Mouse (Mus musculus) sigmoid colon, adult 10 weeks (tissue): Measurements from ENCODE around the gene Olfr1123. TPM values are rescaled to one million over a fixed set of nuclear protein-coding genes. Genes with fewer than 3 reads are reported as not detected.

Experiments used
- polyA plus RNA-seq: library from polyadenylated mRNA; stranded (reverse); fragments of 350-450 nt; fragmentation: Illumina TruSeq; extraction: RNeasy Lipid Tissue Mini Kit (QIAGEN cat#74804); gene quantifications from one replicate; pipeline ENCODE4 v1.2.3, GENCODE M21; 2014; ENCODE audit warnings: low read depth, low replicate concordance

Olfr1123 gene
- polyA plus RNA-seq = not detected

GRCm38 (mm10) chr2:87416335-87416734 lies at the start of gene Olfr1123:
TSS of gene Olfr1123 (plus strand) at chr2:87416635.

DNA sequence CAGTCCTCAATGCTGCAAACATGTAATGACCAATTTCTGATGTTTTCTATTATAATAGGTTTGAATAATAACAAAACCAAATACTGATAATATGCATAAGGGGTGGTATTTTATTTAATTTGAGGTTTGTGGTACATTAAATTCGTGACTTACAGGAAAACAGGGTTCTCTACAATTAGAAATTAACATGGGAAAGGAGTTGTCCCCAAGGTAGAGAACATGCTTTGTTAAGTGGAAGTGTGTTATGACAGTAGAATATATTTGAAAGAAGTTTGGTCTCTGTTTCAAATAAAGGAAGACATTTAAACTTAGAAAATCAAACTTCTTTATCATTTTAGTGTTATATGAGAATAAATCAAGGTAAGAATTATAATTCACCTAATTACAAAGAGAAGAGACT lies 46.8 kb upstream of the Olfr1123 start, which contains the start of gene Olfr1121:
Gene Olfr1121, plus strand, starts transcription at position 301 of the 400 bp plus-strand sequence.

GRCm38 (mm10) chr2:87385549-87385948 lies 30.9 kb upstream of the Olfr1123 start, which contains the start of gene Olfr1122:
TSS of gene Olfr1122 (plus strand) at chr2:87385849.

DNA sequence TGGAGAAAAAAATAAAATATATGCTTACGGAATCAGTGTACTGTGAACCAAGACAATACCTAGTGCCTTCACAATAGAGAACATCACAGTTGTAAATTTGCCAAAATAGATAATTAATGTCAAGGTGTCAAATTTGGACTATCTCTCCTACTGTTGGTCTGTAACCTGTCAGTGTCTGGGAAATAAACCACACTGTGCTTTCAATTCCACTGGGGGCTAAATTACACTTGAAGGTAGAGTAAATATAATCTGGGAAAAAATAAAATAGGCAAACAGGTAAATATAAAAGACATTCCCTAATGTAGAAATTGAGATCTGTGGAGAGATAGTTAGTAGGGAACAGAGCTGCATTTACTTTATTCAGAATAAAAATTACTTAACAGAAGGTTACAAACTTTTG lies 13.5 kb downstream of the Olfr1123 start, which contains the start of gene Olfr1124:
Gene Olfr1124, plus strand, starts transcription at position 301 of the 400 bp plus-strand sequence.

GRCm38 (mm10) chr2:87453662-87454061 lies 37.2 kb downstream of the Olfr1123 start, which contains the start of gene Olfr1126:
TSS of gene Olfr1126 (plus strand) at chr2:87453962.

Other genes starting within 250 kb of the Olfr1123 start
- not detected for gene Olfr1112, start 228.8 kb upstream of the Olfr1123 start, polyA plus RNA-seq
- gene Olfr1113, start 207.7 kb upstream of the Olfr1123 start, polyA plus RNA-seq = not detected
- not detected for gene Olfr1115, start 168.6 kb upstream of the Olfr1123 start, polyA plus RNA-seq
- not detected for gene Olfr1116, start 149.1 kb upstream of the Olfr1123 start, polyA plus RNA-seq
- gene Olfr1118, start 109.1 kb upstream of the Olfr1123 start, polyA plus RNA-seq = not detected
- gene Olfr1120, start 61.8 kb upstream of the Olfr1123 start, polyA plus RNA-seq = not detected
- not detected for gene Olfr1121, start 46.7 kb upstream of the Olfr1123 start, polyA plus RNA-seq
- gene Olfr1122, start 30.8 kb upstream of the Olfr1123 start, polyA plus RNA-seq = not detected
- gene Olfr1124, start 13.6 kb downstream of the Olfr1123 start, polyA plus RNA-seq = not detected
- not detected for gene Olfr1126, start 37.3 kb downstream of the Olfr1123 start, polyA plus RNA-seq
- not detected for gene Pramel7, start 80.5 kb downstream of the Olfr1123 start, polyA plus RNA-seq
- not detected for gene Pramel6, start 89.9 kb downstream of the Olfr1123 start, polyA plus RNA-seq
- not detected for gene Olfr153, start 115.2 kb downstream of the Olfr1123 start, polyA plus RNA-seq
- not detected for gene Olfr1128, start 128.9 kb downstream of the Olfr1123 start, polyA plus RNA-seq
- not detected for gene Olfr1129, start 157.3 kb downstream of the Olfr1123 start, polyA plus RNA-seq
- not detected for gene Olfr1130, start 189.6 kb downstream of the Olfr1123 start, polyA plus RNA-seq
- not detected for gene Olfr1131, start 210.5 kb downstream of the Olfr1123 start, polyA plus RNA-seq
- gene Olfr1132, start 220.9 kb downstream of the Olfr1123 start, polyA plus RNA-seq = not detected
- gene Olfr1133, start 230.7 kb downstream of the Olfr1123 start, polyA plus RNA-seq = not detected
- gene Olfr1134, start 241.8 kb downstream of the Olfr1123 start, polyA plus RNA-seq = not detected